Mouse (Mus musculus) ES-E14 (cell line): ENCODE results near the gene Synrg.

Experiments
- MAFK ChIP-seq: IDR thresholded peaks from 2 replicates; pipeline ENCODE4 v1.6.1; 2014; ENCODE audit warnings: mild to moderate bottlenecking, low read depth, low read length, inconsistent platforms; ENCODE audit not compliant: insufficient read depth
- ZNF384 ChIP-seq: IDR thresholded peaks from 2 replicates; pipeline ENCODE4 v1.6.1; 2012; ENCODE audit warnings: low read depth, low read length, inconsistent platforms

DNA sequence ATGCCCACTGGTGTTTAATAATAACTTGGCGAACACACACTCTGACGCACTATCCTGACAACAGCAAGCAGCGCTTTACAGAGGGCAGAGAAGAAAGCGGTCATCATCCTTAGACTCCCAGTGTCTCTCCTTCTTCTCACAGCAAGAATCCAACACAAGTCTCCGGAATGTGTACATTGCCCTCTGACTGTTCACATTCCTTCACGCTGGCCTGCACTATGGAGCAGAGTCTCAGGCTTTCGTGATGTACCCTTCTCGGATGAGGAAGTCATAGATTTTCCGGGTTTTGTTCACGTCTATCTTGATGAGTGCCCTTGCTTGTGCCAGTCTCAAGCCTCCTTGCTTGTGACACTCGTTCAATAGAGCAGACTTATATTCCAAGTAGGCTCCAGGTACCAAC, 115.1 kb downstream of the Synrg start:
- TF ChIP-seq ZNF384: no peak
- no peak for TF ChIP-seq MAFK
